Mouse (Mus musculus): ENCODE data around the gene Gm28038.

The Gm28038 gene

GRCm38 (mm10) chr2:30280743-30281142, at the start of gene Gm28038:
Gene Gm28038 (plus strand): TSS chr2:30281043.
- no peak for DNase-seq (ENCODE audit: extremely low spot score, low read depth, low spot score)

GRCm38 (mm10) chr2:30235593-30235992, 45.2 kb upstream of the Gm28038 start:
- DNase-seq (ENCODE audit: extremely low spot score, low read depth, low spot score): no peak

GRCm38 (mm10) chr2:30236426-30237198, 44.2 kb upstream of the Gm28038 start:
- DNase-seq (ENCODE audit: extremely low spot score, low read depth, low spot score): peak; percentile 5

DNA sequence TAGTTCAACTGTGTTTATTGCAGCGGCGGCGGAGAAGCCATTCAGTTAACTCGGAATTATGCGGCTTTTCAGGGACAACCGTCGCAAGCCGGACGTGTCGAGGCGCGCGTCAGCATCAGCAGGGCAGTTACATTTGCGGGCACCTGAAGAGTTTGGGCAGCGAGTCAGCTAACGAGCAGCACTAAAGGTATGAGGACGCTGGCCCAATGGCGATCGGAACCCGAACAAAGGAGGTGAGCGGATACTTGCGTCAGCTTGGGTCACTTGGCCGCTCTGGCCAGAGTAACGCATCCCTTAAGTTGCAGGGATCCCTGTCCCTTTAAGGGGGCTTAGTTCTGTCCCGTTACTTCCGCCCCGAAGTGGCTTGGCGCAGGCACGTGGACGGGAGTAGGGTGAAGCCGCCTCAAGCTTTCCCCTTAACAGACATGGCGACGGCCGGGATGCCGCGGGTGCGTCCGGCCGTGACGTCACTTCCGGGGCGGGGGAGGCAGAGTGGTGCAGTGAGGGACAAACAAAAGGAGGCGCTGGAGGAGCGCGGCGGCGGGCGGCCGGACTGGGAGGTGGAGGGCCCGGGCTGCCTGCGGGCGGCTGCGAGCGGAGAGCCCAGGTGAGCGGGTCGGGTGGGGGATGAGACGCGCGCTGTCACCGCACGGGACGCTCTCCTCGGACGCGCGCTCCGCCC, 43.5 kb upstream of the Gm28038 start, which contains the start of gene Lrrc8a:
Gene Lrrc8a (plus strand): TSS at position 517 of the 682 bp plus-strand sequence.
- peak; percentile 86 for DNase-seq (ENCODE audit: extremely low spot score, low read depth, low spot score)

DNA sequence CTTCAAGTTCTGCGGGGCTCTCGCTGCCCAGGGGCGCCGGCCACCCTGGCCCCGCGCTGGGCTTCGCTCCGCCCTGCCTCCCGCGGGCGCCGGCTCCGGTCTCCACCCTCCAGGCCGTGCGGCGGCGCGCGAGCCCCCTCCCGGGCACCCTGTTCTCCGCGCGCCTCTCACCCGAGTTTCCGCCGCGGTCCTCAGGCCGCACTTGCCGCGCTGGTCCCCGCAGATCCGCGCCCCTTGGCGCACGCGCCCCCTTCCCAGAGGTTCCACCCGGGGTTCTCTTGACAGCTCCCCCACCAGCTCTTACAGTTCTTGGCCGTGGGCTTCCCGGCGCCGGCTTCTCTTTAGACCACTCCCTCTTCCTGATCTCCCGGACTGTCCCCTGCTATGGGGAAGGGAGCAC, 43.0 kb upstream of the Gm28038 start:
- DNase-seq (ENCODE audit: extremely low spot score, low read depth, low spot score): no peak

- DNase-seq (ENCODE audit: extremely low spot score, low read depth, low spot score): no peak
These were observed 41.9 kb upstream of the Gm28038 start for GRCm38 (mm10) chr2:30238906-30239465.

GRCm38 (mm10) chr2:30239777-30240176, 41.1 kb upstream of the Gm28038 start:
- no peak for DNase-seq (ENCODE audit: extremely low spot score, low read depth, low spot score)

- no peak for DNase-seq (ENCODE audit: extremely low spot score, low read depth, low spot score)
These were observed 40.6 kb upstream of the Gm28038 start, which contains the start of gene Gm28035 for GRCm38 (mm10) chr2:30240267-30240666. Gene Gm28035 (plus strand): TSS chr2:30240567.

GRCm38 (mm10) chr2:30242509-30242908, 38.3 kb upstream of the Gm28038 start:
- DNase-seq (ENCODE audit: extremely low spot score, low read depth, low spot score): no peak

GRCm38 (mm10) chr2:30243391-30243790, 37.5 kb upstream of the Gm28038 start:
- DNase-seq (ENCODE audit: extremely low spot score, low read depth, low spot score): no peak

GRCm38 (mm10) chr2:30244595-30245178, 36.2 kb upstream of the Gm28038 start:
- DNase-seq (ENCODE audit: extremely low spot score, low read depth, low spot score): no peak

DNA sequence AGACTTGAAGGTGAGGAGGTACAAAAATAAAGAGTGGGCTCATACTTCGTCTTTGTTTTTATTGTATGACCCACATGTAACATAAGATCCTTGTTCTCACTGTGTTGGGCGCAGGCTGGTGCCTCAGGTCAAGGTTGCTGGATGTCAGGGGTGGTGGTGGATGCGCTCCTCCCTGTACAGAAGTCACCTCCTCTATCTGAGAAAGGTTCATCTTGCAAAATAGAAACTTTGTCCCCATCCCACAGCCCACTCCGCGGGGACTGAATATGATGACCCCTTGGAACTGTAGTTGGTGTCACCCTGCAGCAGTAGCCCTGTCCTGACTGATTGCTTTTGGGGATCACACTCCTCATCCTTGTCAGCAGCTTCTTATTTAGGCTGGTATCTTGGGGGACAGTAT, 33.8 kb upstream of the Gm28038 start:
- no peak for DNase-seq (ENCODE audit: extremely low spot score, low read depth, low spot score)

DNA sequence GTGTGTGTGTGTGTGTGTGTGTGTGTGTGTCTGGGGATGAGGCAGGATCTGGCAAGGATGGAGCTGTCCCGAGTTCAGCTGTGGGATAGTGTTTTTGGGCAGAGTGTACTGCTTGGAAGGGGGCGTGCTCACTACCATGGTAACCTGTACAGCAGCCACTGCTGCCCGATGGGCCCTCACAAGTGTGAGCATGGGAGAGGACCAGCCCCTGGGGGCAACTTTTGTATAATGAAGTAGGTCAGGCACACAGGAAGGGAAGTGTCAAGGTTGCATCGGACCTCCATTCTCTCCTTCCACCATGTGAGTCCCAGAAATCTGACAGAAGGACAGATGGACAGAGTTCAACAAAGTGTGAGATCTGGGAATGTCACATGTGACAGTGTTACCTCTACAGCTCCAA, 33.2 kb upstream of the Gm28038 start:
- no peak for DNase-seq (ENCODE audit: extremely low spot score, low read depth, low spot score)

DNA sequence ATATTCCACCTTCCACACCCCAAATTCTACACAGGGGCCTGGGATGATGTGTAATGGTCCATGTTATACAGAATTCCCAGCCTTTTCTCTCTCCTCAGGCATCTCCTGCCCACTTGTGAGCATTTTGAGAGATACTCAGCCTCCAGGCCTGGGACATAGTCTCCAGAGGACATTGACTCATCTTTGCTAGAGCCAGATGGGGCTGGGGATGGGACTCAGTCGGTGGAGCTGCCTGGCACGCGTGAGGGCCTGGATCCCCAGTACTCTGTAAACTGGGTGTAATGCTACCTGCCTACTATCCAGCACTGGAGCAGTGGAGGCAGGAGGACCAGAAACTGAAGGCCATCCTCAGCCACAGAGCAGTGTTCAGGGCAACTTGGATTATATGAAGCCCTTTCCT, 31.7 kb upstream of the Gm28038 start:
- DNase-seq (ENCODE audit: extremely low spot score, low read depth, low spot score): no peak

DNA sequence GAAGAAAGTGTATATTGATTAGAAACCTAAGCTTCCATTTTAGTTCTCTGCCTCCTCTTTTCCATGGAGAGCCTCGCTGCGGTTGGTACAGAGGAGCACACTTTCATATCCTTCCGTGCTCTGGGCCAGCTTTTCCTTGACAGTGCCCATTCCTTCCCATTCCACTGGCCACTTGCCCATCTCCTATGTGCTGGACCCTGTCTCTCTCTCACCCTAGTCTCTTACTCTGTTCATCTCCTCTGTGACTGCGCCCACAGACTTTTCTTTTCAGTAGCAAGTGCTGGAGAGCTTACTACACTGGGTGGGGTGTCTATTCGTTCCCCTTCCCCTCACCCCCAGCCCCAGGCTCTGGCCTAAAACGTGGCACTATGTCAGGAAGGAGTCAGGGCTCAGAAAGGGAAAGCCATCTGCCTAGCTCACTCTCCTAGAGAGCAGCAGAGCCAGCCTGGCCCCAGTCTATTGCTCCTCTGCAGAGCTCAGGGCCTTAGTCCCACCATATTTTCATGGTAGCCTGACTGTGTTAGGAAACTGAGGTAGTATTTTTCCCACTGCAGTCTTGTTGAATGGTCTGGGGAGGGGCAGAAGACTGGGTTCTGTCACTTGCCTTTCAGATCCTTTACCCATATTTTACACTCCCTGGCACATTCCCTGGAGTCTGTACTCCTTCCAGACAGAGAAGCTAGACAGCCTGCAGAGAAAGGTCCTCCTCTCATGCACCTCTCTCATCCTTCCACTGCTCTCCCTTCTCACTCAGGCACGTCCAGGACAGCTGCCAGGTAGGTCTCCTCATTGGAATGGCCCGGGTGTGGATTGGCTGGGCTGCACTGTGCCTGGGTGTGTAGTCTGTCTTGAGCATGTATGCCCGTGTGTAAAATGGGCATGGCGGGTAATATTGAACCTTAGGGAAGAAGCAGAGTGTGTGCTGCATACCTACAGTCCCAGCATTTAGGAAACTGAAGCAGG, 30.4 kb upstream of the Gm28038 start:
- DNase-seq (ENCODE audit: extremely low spot score, low read depth, low spot score): no peak

GRCm38 (mm10) chr2:30251417-30252104, 29.3 kb upstream of the Gm28038 start:
- no peak for DNase-seq (ENCODE audit: extremely low spot score, low read depth, low spot score)

- no peak for DNase-seq (ENCODE audit: extremely low spot score, low read depth, low spot score)
These were observed 28.3 kb upstream of the Gm28038 start for GRCm38 (mm10) chr2:30252521-30252920.

DNA sequence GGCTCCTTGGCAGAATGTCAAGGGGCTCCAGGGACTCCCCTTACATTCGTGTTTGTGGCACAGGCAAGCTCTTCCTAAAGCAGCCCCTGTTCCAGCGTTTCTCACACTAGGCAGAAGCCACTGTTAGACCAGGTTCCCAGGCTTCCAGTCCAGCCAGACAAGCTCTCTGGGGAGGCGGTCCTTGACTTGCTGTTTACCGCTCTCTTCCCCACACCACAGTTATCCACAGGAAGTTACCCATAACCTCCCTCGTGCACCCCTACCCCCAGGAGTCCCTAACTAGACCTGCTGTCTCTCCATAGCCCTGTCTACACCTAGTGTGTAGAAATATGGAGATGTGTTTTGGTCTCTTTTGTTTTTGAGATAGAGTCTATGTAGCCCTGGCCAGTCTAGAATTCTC, 27.0 kb upstream of the Gm28038 start:
- no peak for DNase-seq (ENCODE audit: extremely low spot score, low read depth, low spot score)

DNA sequence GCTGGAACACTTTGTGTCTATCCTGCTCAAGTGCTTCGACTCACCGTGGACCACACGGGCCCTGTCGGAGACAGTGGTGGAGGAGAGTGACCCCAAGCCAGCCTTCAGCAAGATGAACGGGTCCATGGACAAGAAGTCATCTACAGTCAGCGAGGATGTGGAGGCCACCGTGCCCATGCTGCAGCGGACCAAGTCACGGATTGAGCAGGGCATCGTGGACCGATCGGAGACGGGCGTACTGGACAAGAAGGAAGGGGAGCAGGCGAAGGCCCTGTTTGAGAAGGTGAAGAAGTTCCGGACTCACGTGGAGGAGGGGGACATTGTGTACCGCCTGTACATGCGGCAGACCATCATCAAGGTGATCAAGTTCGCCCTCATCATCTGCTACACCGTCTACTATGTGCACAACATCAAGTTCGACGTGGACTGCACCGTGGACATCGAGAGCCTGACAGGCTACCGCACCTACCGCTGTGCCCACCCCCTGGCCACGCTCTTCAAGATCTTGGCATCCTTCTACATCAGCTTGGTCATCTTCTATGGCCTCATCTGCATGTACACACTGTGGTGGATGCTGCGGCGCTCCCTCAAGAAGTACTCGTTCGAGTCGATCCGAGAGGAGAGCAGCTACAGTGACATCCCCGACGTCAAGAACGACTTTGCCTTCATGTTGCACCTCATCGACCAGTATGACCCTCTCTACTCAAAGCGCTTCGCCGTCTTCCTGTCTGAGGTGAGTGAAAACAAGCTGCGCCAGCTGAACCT, 25.0 kb upstream of the Gm28038 start:
- DNase-seq (ENCODE audit: extremely low spot score, low read depth, low spot score): no peak
